Mouse (Mus musculus) urinary bladder, adult 2 months (tissue): ENCODE measurements around the gene Scaper. TPM values are rescaled to one million over a fixed set of nuclear protein-coding genes. Genes with fewer than 3 reads are reported as not detected.
A peak's percentile ranks its signal among the peaks of the same experiment; 100 is the strongest.

Experiments used
- DNase-seq: peaks from one replicate; pipeline ENCODE4 v3.0.0; 2022; ENCODE audit warnings: low spot score
- polyA plus RNA-seq: library from polyadenylated mRNA; depleted of rRNA; stranded (reverse); fragments of >200 nt; gene quantifications from 2 replicates; pipeline ENCODE4 v1.2.3, GENCODE M21; 2012; rRNA removed

The Scaper gene
- polyA plus RNA-seq, 1 experiment: 5.2 TPM

DNA sequence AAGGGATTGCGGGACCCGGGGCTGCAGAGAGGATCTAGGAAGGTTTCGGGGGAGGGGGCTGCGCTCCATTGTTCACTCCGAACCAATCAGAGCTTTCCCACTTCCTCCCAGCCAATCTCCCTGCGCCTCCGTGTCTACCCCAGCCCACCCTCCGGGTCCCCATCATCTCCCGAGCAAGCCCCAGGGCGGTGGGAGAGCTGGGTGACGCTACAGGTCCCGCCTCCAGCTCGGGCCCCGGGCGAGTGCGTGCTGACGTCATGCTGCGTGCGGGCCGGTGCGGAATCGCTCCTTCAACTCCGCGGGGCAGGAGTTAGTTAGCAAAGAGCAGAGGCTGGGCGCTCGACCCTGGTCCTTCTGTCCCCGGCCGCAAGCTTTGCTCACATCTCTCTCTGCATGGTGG is 397.0 kb downstream of the Scaper start:
- DNase-seq: peak; percentile 39

DNA sequence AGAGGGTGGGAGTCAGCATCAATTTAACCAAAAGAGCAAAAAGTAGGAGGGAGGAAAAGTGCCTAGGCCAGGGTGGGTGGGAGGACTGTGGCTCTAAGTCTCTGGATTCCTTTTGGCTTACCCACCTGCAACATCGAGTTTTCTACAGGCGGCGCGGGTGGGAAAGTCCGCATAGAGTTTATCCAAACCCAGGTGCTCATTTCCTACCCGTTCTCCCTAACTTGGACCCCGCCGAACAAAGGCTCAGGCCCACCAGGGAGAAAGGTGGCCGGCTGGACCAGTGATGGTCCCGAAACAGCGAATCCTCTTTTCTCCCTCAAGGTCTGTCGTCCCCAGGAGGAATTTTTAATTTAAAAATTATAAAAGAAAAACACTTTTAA is 397.5 kb downstream of the Scaper start:
- no peak for DNase-seq

DNA sequence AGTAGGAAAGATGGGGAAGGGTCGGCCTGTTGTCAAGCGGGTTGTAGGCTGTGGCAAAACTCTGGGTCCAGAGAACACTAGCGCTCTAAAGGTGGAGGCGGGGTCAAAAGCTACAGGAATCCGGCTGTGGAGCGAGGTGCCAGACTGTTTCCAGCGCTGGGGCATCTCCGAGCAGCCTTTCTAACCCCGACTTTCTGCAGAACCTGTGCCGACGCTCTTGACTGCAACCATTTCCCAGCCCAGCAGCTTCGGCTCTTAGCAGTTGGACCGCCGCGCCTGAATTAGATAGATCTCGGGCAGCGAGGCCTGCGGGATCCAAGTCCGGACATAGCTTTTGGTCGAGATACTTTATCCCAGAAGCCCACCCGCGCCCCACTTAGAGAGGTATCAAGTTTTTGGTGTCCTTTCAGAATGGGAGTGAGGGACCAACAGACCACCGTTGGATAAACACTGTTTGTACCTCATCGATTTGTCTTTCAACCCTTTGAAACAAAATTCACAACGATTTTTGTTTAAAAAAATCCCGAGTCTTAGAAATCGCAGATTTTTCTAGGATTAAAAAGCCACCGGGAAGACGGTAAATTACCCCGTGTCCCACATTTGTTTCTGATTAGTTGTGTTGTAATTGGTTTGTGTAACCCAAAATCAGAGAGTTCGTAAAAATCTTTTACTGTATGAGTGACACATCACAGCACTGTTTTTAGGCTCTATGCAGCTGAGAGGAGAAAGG is 398.1 kb downstream of the Scaper start:
- DNase-seq: no peak

- DNase-seq: no peak
These were observed 398.9 kb downstream of the Scaper start for GRCm38 (mm10) chr9:55539006-55539405.

DNA sequence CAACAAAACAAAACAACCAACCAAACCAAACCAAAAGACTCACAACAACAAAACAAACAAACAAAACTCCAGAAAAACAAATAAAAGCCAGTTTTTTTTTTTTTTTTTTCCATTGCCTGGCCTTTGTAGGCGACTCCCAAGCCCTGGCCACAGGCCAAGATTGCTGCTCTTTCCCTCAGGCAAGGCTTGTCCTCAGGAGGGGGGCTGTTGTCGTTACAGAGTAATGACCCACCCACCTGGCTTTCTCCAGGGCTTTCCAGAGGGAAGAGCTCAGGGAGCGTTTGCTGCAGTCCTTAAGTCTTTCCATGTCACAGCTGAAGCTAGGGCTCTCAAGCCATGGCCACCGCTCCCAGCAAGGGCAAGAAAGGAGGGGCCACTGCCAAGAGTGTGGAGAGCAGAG is 399.5 kb downstream of the Scaper start, which contains the start of gene Isl2:
Isl2 (plus strand) TSS at position 296 of the 400 bp plus-strand sequence.
- no peak for DNase-seq

GRCm38 (mm10) chr9:55535907-55536306 is 402.0 kb downstream of the Scaper start:
- no peak for DNase-seq

- no peak for DNase-seq
These were observed 412.2 kb downstream of the Scaper start for GRCm38 (mm10) chr9:55525716-55526115.

- peak; percentile 91 for DNase-seq
These were observed 425.8 kb downstream of the Scaper start, which contains the start of gene Etfa for GRCm38 (mm10) chr9:55512027-55512543. Gene Etfa (minus strand): TSS chr9:55512243.

GRCm38 (mm10) chr9:55511521-55511993 is 426.4 kb downstream of the Scaper start:
- no peak for DNase-seq

DNA sequence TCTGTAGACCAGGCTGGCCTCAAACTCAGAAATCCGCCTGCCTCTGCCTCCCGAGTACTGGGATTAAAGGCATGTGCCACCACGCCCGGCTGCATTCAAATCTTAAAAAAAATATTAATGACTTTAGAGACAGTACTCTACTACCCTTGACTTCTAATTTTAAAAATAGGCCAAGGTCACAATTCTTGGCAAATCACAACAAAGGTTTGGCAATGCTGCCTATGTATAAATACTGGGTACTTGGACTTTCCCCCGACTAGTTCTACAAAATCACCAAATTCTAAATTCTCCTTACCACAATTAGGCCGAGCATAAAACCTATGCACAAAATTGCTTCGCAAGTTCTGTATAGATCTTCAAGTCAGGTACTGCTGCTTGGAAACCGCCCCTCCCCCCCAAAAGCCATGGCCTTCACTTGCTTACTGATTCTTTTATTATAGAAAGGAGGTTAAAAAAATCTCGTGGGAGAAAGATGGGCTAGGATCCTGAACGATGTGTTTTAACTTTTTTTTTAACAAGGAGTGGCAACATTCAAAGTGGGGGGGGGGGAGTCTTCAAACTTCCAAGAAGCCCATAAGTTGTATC is 427.2 kb downstream of the Scaper start:
- no peak for DNase-seq

DNA sequence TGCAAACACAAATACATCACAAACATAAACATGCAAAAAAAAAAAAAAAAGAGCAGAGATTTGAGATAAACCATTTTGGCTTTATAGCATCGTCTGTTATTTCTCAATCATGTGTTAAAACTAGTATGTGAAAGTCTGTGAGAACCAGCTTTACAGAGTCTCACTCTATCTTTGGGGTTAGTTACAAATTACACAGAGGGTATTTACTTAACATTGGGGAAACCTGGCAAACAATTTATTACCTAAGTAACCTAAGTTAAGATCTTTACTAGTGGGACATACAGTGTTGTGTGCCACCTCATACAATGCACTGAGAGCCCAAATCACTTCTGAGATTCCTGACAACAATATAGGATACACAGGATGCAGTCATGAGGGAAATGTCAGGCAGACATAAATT is 428.2 kb downstream of the Scaper start:
- no peak for DNase-seq

GRCm38 (mm10) chr9:55508701-55509100 is 429.2 kb downstream of the Scaper start:
- DNase-seq: no peak

DNA sequence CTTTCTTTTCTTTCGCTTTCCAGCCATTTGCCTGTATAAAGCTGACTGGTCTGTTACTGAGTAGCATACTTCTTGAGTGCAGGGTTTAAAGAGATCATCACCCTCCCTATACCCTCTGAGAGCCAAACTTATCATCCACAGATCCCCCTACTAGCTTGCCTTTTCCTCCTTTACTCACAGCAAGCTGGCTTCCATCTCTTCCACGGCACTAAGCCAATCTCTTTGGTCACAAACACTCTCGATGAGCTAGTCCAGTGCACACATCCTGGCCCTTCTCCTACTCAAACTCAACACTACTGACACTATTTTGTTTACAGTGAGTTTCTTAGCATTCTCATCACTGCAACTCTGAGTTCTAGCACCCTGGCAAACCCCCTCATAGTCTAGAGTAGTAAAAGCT is 430.0 kb downstream of the Scaper start:
- no peak for DNase-seq

Other genes starting within 250 kb of the Scaper start
- gene 4930563M21Rik, start 72.4 kb upstream of the Scaper start, polyA plus RNA-seq: not detected in 2 replicates
- 109 and 111 TPM in 2 replicates for gene Rcn2, start 103.7 kb upstream of the Scaper start, polyA plus RNA-seq
- gene Pstpip1, start 151.8 kb upstream of the Scaper start, polyA plus RNA-seq: 7.7 and 8.4 TPM in 2 replicates
- 153 and 172 TPM in 2 replicates for gene Tspan3, start 227.4 kb upstream of the Scaper start, polyA plus RNA-seq